Mouse (Mus musculus): ENCODE measurements around the gene Olfr822.

- TF ChIP-seq POLR2A (IDR thresholded peaks at IDR 0.05; ENCODE audit: low read depth, low read length) (no peak), CTCF (IDR thresholded peaks at IDR 0.05; ENCODE audit: extremely low read depth, insufficient read length, insufficient replicate concordance, low read depth, low read length) (no peak)
These were observed 33.9 kb upstream of the Olfr822 start for GRCm38 (mm10) chr10:130037096-130037495.

All from small intestine, adult 2 months (tissue).